In the genomic region with DNA sequence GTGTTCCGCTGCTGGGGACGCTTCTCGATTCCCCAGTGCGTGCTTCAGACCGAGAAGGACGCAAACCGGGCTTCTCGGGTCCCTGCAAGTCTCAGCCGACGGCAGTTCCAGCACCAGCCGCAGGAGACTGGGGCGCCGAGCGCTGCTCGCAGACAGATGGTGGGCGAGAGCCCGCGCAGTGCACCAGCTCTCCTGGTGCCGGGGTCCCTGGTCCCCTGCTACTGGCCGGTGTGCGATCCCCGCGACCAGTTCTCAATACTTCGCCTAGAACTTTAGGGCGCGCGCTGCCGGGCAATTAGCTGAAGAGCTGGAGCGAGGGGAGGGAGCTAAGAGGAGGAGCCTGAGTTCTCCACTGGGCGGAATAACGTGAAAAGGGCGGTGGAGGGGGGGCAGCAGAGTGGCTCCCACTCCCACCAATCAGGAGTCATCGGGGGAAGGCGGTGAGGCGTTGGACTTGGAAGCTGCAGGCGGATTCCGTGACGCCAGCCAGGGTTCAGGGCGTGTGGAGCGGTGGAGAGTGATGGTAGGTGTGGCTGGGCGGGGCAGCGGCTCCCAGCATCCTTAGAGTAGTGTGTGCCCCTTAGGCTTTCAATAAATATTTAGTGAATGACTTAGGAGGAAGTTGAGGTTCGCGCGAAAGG, we compare ENCODE assay signal across 8 mouse cellular contexts. TPM values are rescaled to one million over a fixed set of nuclear protein-coding genes. Genes with fewer than 3 reads are reported as not detected.
A peak's percentile ranks its signal among the peaks of the same experiment; 100 is the strongest.
DNase-seq lines count a peak whose midpoint lies in the region; ATAC-seq and TF ChIP-seq lines count a peak whose summit lies in the region.

Gene Osbpl3 (minus strand): TSS at position 373 of the 641 bp plus-strand sequence.

- ATAC-seq in heart, embryonic 15.5 days (replicated peaks; ENCODE audit: insufficient number of reproducible peaks, insufficient read depth, low FRiP score, low read depth) = peak; percentile 96
- peak; percentile 87 for ATAC-seq in liver, embryonic 14.5 days (ENCODE audit: insufficient read depth)
- peak; percentile 94 for ATAC-seq in neural tube, embryonic 11.5 days (ENCODE audit: insufficient read depth, low FRiP score, low TSS enrichment)
- ATAC-seq in stomach, postnatal 0 days (ENCODE audit: low FRiP score, low TSS enrichment) = peak; percentile 96

- WGBS in forebrain, embryonic 10.5 days = under 1% methylated on average over 45 of the region's 45 CpGs
- WGBS in heart, embryonic 15.5 days = under 1% methylated on average over 45 of the region's 45 CpGs
- WGBS in liver, embryonic 14.5 days (ENCODE audit: insufficient replicate concordance) = under 1% methylated on average over 45 of the region's 45 CpGs
- under 1% methylated on average over 45 of the region's 45 CpGs for WGBS in neural tube, embryonic 11.5 days
- under 1% methylated on average over 45 of the region's 45 CpGs for WGBS in stomach, postnatal 0 days

- peaks cover 40% of the 10 kb centered on the region for H3K4me1 ChIP-seq in forebrain, embryonic 10.5 days
- H3K4me1 ChIP-seq in heart, embryonic 15.5 days (replicated peaks) = peaks cover 12% of the 10 kb centered on the region; the same call in 1 of the 2 replicates
- peaks cover 0 to 9% of the 10 kb centered on the region in 2 experiments; a peak in 3 of 4 replicates for H3K4me1 ChIP-seq in liver, embryonic 14.5 days (replicated peaks; ENCODE audit: control insufficient read depth in 2 of 2, insufficient read depth in 2 of 2, low read length in 1 of 2)
- H3K4me1 ChIP-seq in neural tube, embryonic 11.5 days (ENCODE audit: control insufficient read depth, insufficient read depth, low read length) = peaks cover 7% of the 10 kb centered on the region; the same call in 1 of the 2 replicates
- no peaks in the 10 kb centered on the region; the same call in none of the 2 replicates for H3K4me1 ChIP-seq in stomach, postnatal 0 days (replicated peaks; ENCODE audit: control insufficient read depth, insufficient read depth)

- no peaks in the 10 kb centered on the region for H3K9me3 ChIP-seq in forebrain, embryonic 10.5 days
- H3K9me3 ChIP-seq in heart, embryonic 15.5 days (replicated peaks) = no peaks in the 10 kb centered on the region
- H3K9me3 ChIP-seq in liver, embryonic 14.5 days (ENCODE audit: control insufficient read depth, low read length) = no peaks in the 10 kb centered on the region
- H3K9me3 ChIP-seq in neural tube, embryonic 11.5 days (ENCODE audit: control insufficient read depth, low read length) = no peaks in the 10 kb centered on the region
- no peaks in the 10 kb centered on the region for H3K9me3 ChIP-seq in stomach, postnatal 0 days (ENCODE audit: control insufficient read depth, low read length)

- peak within 1 kb of the TSS; percentile 77 for H3K9ac ChIP-seq in heart, embryonic 15.5 days
- H3K9ac ChIP-seq in liver, embryonic 14.5 days (replicated peaks) = peak within 1 kb of the TSS; percentile 57
- H3K9ac ChIP-seq in neural tube, embryonic 11.5 days (ENCODE audit: low read length) = peak within 1 kb of the TSS; percentile 65
- peak within 1 kb of the TSS; percentile 78 for H3K9ac ChIP-seq in stomach, postnatal 0 days (ENCODE audit: low read length)

- DNase-seq in CD4-positive, CD25-positive, alpha-beta regulatory T cell, adult 2 months (ENCODE audit: low read depth, low spot score) = peak; percentile 88
- DNase-seq in c-Kit-positive CD71-negative TER-119-negative erythroid progenitor cells, embryonic 14.5 days (ENCODE audit: low read depth) = peak; percentile 83
- DNase-seq in forebrain, embryonic 10.5 days (ENCODE audit: extremely low spot score, low spot score) = peak; percentile 93
- peak; percentile 92 to 98 for DNase-seq in kidney, postnatal 25 days
- peak; percentile 66 to 70 (median 70) for DNase-seq in liver, embryonic 14.5 days (ENCODE audit: low read depth in 3 of 3, low spot score in 3 of 3)
- DNase-seq in neural tube, embryonic 11.5 days (ENCODE audit: low spot score) = peak; percentile 93
- DNase-seq in stomach, postnatal 0 days (ENCODE audit: low spot score) = peak; percentile 98

- H3K4me3 ChIP-seq in forebrain, embryonic 10.5 days = peak within 1 kb of the TSS; percentile 74
- H3K4me3 ChIP-seq in heart, embryonic 15.5 days = peak within 1 kb of the TSS; percentile 83
- peak within 1 kb of the TSS; percentile 50 to 58 for H3K4me3 ChIP-seq in liver, embryonic 14.5 days (ENCODE audit: insufficient read depth in 1 of 2, low read depth in 2 of 2, low read length in 2 of 2)
- H3K4me3 ChIP-seq in neural tube, embryonic 11.5 days (ENCODE audit: low read depth, low read length) = peak within 1 kb of the TSS; percentile 60
- peak within 1 kb of the TSS; percentile 80 for H3K4me3 ChIP-seq in stomach, postnatal 0 days (ENCODE audit: low read depth, low read length)

- H3K36me3 ChIP-seq in forebrain, embryonic 10.5 days (replicated peaks) = no peaks in the 10 kb centered on the region
- no peaks in the 10 kb centered on the region for H3K36me3 ChIP-seq in heart, embryonic 15.5 days
- H3K36me3 ChIP-seq in liver, embryonic 14.5 days (replicated peaks; ENCODE audit: control insufficient read depth, insufficient read depth, low read depth) = no peaks in the 10 kb centered on the region
- H3K36me3 ChIP-seq in neural tube, embryonic 11.5 days (ENCODE audit: control insufficient read depth, insufficient read depth, low read length) = no peaks in the 10 kb centered on the region
- H3K36me3 ChIP-seq in stomach, postnatal 0 days (ENCODE audit: control insufficient read depth, insufficient read depth, low read length) = no peaks in the 10 kb centered on the region

- peak; percentile 55 for TF ChIP-seq CTCF in liver, embryonic 14.5 days (IDR thresholded peaks at IDR 0.05; ENCODE audit: low read depth)
- TF ChIP-seq CTCF in stomach, postnatal 0 days (IDR thresholded peaks at IDR 0.05; ENCODE audit: low read depth) = peak; percentile 71

- H3K27ac ChIP-seq in forebrain, embryonic 10.5 days = peak within 1 kb of the TSS; percentile 86
- H3K27ac ChIP-seq in heart, embryonic 15.5 days = peak within 1 kb of the TSS; percentile 95
- no peak within 1 kb of the TSS for H3K27ac ChIP-seq in liver, embryonic 14.5 days
- H3K27ac ChIP-seq in neural tube, embryonic 11.5 days (ENCODE audit: low read depth, low read length) = peak within 1 kb of the TSS; percentile 17; the same call in 1 of the 2 replicates
- H3K27ac ChIP-seq in stomach, postnatal 0 days (replicated peaks) = peak within 1 kb of the TSS; percentile 93

- H3K4me2 ChIP-seq in heart, embryonic 15.5 days = peak within 1 kb of the TSS; percentile 88
- H3K4me2 ChIP-seq in liver, embryonic 14.5 days (ENCODE audit: low read depth) = peak within 1 kb of the TSS; percentile 81
- peak within 1 kb of the TSS; percentile 94 for H3K4me2 ChIP-seq in neural tube, embryonic 11.5 days (ENCODE audit: low read depth)
- peak within 1 kb of the TSS; percentile 90 for H3K4me2 ChIP-seq in stomach, postnatal 0 days (replicated peaks; ENCODE audit: low read depth)

- no peak for TF ChIP-seq EP300 in liver, embryonic 14.5 days (IDR thresholded peaks at IDR 0.05; ENCODE audit: low read depth)
- TF ChIP-seq EP300 in stomach, postnatal 0 days (optimal IDR thresholded peaks at IDR 0.05) = no peak

- peaks cover 29% of the 10 kb centered on the region for H3K27me3 ChIP-seq in forebrain, embryonic 10.5 days (ENCODE audit: poor library complexity, severe bottlenecking)
- no peaks in the 10 kb centered on the region for H3K27me3 ChIP-seq in heart, embryonic 15.5 days
- H3K27me3 ChIP-seq in liver, embryonic 14.5 days (ENCODE audit: control insufficient read depth, insufficient read depth, low read length) = peaks cover 8% of the 10 kb centered on the region
- no peaks in the 10 kb centered on the region for H3K27me3 ChIP-seq in neural tube, embryonic 11.5 days (ENCODE audit: control insufficient read depth, insufficient read depth, low read length)
- H3K27me3 ChIP-seq in stomach, postnatal 0 days (ENCODE audit: control insufficient read depth, insufficient read depth, low read length) = no peaks in the 10 kb centered on the region

RNA-seq across cellular contexts. Expression of gene Osbpl3, which starts in this region (rescaled TPM):
- polyA plus RNA-seq in forebrain, embryonic 10.5 days (2016; fragmentation: Nextera tagmentation; extraction: Ambion mirVana) = 7.3 and 8.1 TPM in 2 replicates
- 15.6 and 15.8 TPM in 2 replicates for polyA plus RNA-seq in heart, embryonic 15.5 days (2015; fragmentation: Nextera tagmentation; extraction: Ambion mirVana)
- polyA plus RNA-seq in liver, embryonic 14.5 days (2012; rRNA removed) = 0.51 and 0.70 TPM in 2 replicates
- polyA plus RNA-seq in liver, embryonic 14.5 days (2014; fragmentation: Nextera tagmentation; extraction: Ambion mirVana) = 0.60 and 0.94 TPM in 2 replicates
- polyA plus RNA-seq in neural tube, embryonic 11.5 days (2014; fragmentation: Nextera tagmentation; extraction: Ambion mirVana) = 5.0 and 6.5 TPM in 2 replicates
- polyA plus RNA-seq in stomach, postnatal 0 days (2015; fragmentation: Nextera tagmentation; extraction: Ambion mirVana) = 14.5 and 15.6 TPM in 2 replicates

Comparison
In these comparisons a context has a peak if more than half of its experiments do, and no peak if none do; other contexts are left out.
1. Peak in DNase-seq, ATAC-seq, H3K4me3 ChIP-seq, H3K9ac ChIP-seq and H3K4me2 ChIP-seq in liver, embryonic 14.5 days; RNA of the gene not detected or under 1 TPM.